Comparison of ENCODE assay signal across 23 mouse cellular contexts in genomic region chr14:79280456-79280855, GRCm38 (mm10). TPM values are rescaled to one million over a fixed set of nuclear protein-coding genes. Genes with fewer than 3 reads are reported as not detected.
DNase-seq lines count a peak whose midpoint lies in the region; ATAC-seq and TF ChIP-seq lines count a peak whose summit lies in the region.
"Had no signal": no experiment of that assay in that cellular context is flagged by ENCODE, and none has a peak within 500 bp of the region (broad histone marks: within the 10 kb centered on the region; RNA-seq: fewer than 3 reads in every experiment).

No protein-coding gene starts in this region.

- ATAC-seq in stomach, postnatal 0 days (ENCODE audit: low FRiP score, low TSS enrichment) = no peak
- ATAC-seq: forebrain, embryonic 15.5 days; intestine, postnatal 0 days had no signal

- no peak for TF ChIP-seq POLR2A in spleen, adult 2 months (IDR thresholded peaks at IDR 0.05; ENCODE audit: low read depth, low read length)

- H3K27ac ChIP-seq in gastrocnemius, adult 2 months = peak overlapping the region; percentile 82
- peak overlapping the region; percentile 61; the same call in 1 of the 2 replicates for H3K27ac ChIP-seq in spleen, adult 2 months (ENCODE audit: insufficient read depth, low read length)
- H3K27ac ChIP-seq in stomach, postnatal 0 days (replicated peaks) = peak overlapping the region; percentile 53
- H3K27ac ChIP-seq: forebrain, embryonic 15.5 days; limb, embryonic 10.5 days; liver, embryonic 15.5 days; midbrain, embryonic 10.5 days had no signal

- no peaks in the 10 kb centered on the region for H3K9me3 ChIP-seq in stomach, postnatal 0 days (ENCODE audit: control insufficient read depth, low read length)
- H3K9me3 ChIP-seq: forebrain, embryonic 15.5 days; G1E; limb, embryonic 10.5 days; liver, embryonic 15.5 days had no signal

- H3K9ac ChIP-seq in stomach, postnatal 0 days (ENCODE audit: low read length) = no peak overlapping the region
- H3K9ac ChIP-seq: forebrain, embryonic 15.5 days; liver, embryonic 15.5 days had no signal

- no peak for DNase-seq in gastrocnemius, adult 2 months
- no peak for DNase-seq in gastrocnemius, postnatal 25 days
- no peak for DNase-seq in spleen, adult 2 months (ENCODE audit: low read depth in 1 of 2, low spot score in 2 of 2)
- DNase-seq in spleen, postnatal 14 days (ENCODE audit: low spot score in 2 of 2) = no peak
- DNase-seq in stomach, postnatal 0 days (ENCODE audit: low spot score) = no peak
- no peak for DNase-seq in adrenal gland, postnatal 10 days
- DNase-seq in layer of hippocampus, postnatal 10 days (ENCODE audit: low spot score in 2 of 2) = no peak
- DNase-seq in liver = no peak
- DNase-seq: adrenal gland, postnatal 25 days; cerebellum, postnatal 14 days had no signal

- H3K4me3 ChIP-seq in gastrocnemius, adult 2 months = no peak overlapping the region
- no peak overlapping the region for H3K4me3 ChIP-seq in spleen, adult 2 months (ENCODE audit: extremely low read depth, insufficient read depth, insufficient read length)
- no peak overlapping the region for H3K4me3 ChIP-seq in stomach, postnatal 0 days (ENCODE audit: low read depth, low read length)
- H3K4me3 ChIP-seq: forebrain, embryonic 15.5 days; limb, embryonic 10.5 days; liver, embryonic 15.5 days; midbrain, embryonic 10.5 days; myocyte had no signal

- no peak overlapping the region for H3K4me2 ChIP-seq in stomach, postnatal 0 days (replicated peaks; ENCODE audit: low read depth)
- H3K4me2 ChIP-seq: forebrain, embryonic 15.5 days; heart, embryonic 11.5 days; liver, embryonic 15.5 days had no signal

- TF ChIP-seq EP300 in stomach, postnatal 0 days (optimal IDR thresholded peaks at IDR 0.05) = no peak

- WGBS in spleen, adult 2 months = 24% methylated on average over 9 of the region's 9 CpGs
- WGBS in stomach, postnatal 0 days = 86% methylated on average over 9 of the region's 9 CpGs

- no peaks in the 10 kb centered on the region for H3K27me3 ChIP-seq in spleen, adult 2 months (ENCODE audit: control insufficient read depth, insufficient read depth, low read length)
- H3K27me3 ChIP-seq in stomach, postnatal 0 days (ENCODE audit: control insufficient read depth, insufficient read depth, low read length) = no peaks in the 10 kb centered on the region
- H3K27me3 ChIP-seq: forebrain, embryonic 15.5 days; liver, embryonic 15.5 days had no signal

- peaks cover 3% of the 10 kb centered on the region; the same call in 1 of the 2 replicates for H3K4me1 ChIP-seq in spleen, adult 2 months (ENCODE audit: control insufficient read depth, insufficient read depth, insufficient read length)
- no peaks in the 10 kb centered on the region for H3K4me1 ChIP-seq in stomach, postnatal 0 days (replicated peaks; ENCODE audit: control insufficient read depth, insufficient read depth)
- H3K4me1 ChIP-seq: forebrain, embryonic 15.5 days had no signal

- intact Hi-C loops in gastrocnemius, adult 2 months (cut with DNase I) = no loop called here

- no peaks in the 10 kb centered on the region for H3K36me3 ChIP-seq in spleen, adult 2 months (ENCODE audit: control insufficient read depth, insufficient read depth, low read length)
- no peaks in the 10 kb centered on the region for H3K36me3 ChIP-seq in stomach, postnatal 0 days (ENCODE audit: control insufficient read depth, insufficient read depth, low read length)
- H3K36me3 ChIP-seq: forebrain, embryonic 15.5 days; G1E; limb, embryonic 10.5 days; liver, embryonic 15.5 days; midbrain, embryonic 10.5 days had no signal

- no peak for TF ChIP-seq CTCF in gastrocnemius, adult 2 months (IDR thresholded peaks at IDR 0.05)
- no peak for TF ChIP-seq CTCF in spleen, adult 2 months (IDR thresholded peaks at IDR 0.05; ENCODE audit: extremely low read depth, insufficient read depth, insufficient read length, insufficient replicate concordance)
- no peak for TF ChIP-seq CTCF in stomach, postnatal 0 days (IDR thresholded peaks at IDR 0.05; ENCODE audit: low read depth)

RNA-seq across cellular contexts. Expression of gene Rgcc, which starts 21.0 kb away (rescaled TPM):
- total RNA-seq in gastrocnemius, adult 2 months (2021) = 10 to 100 TPM; 46.9 to 78.3 TPM
- total RNA-seq in gastrocnemius, postnatal 25 days (2021) = 10 to 100 TPM; 35.0 to 36.2 TPM
- polyA plus RNA-seq in spleen, adult 2 months (2012; rRNA removed) = 57.6 and 94.0 TPM in 2 replicates
- polyA plus RNA-seq in stomach, postnatal 0 days (2015; fragmentation: Nextera tagmentation; extraction: Ambion mirVana) = 40.0 and 45.4 TPM in 2 replicates
- 100 to 1,000 TPM; 154 to 227 TPM for total RNA-seq in adrenal gland, postnatal 10 days (2021)
- 10 to 100 TPM; 37.3 to 45.2 TPM for total RNA-seq in layer of hippocampus, postnatal 10 days (2021)
- total RNA-seq: G1E had no signal
- polyA plus RNA-seq: G1E had no signal

RNA-seq across cellular contexts. Expression of gene Zfp957, which starts 33.3 kb away (rescaled TPM):
- not detected for total RNA-seq in gastrocnemius, adult 2 months (2021)
- not detected for total RNA-seq in gastrocnemius, postnatal 25 days (2021)
- polyA plus RNA-seq in spleen, adult 2 months (2012; rRNA removed) = not detected in 2 replicates
- polyA plus RNA-seq in stomach, postnatal 0 days (2015; fragmentation: Nextera tagmentation; extraction: Ambion mirVana) = not detected in 2 replicates
- not detected for total RNA-seq in adrenal gland, postnatal 10 days (2021)
- total RNA-seq in layer of hippocampus, postnatal 10 days (2021) = not detected
- total RNA-seq: adrenal gland, postnatal 25 days; G1E; gastrocnemius, adult 18-20 months; layer of hippocampus, postnatal 14 days had no signal
- polyA plus RNA-seq: embryonic facial prominence, embryonic 14.5 days; forebrain, embryonic 15.5 days; G1E; heart, embryonic 11.5 days; hindbrain, embryonic 11.5 days; intestine, postnatal 0 days; limb, embryonic 10.5 days; liver, embryonic 15.5 days; midbrain, embryonic 10.5 days; myocyte; stomach, embryonic 16.5 days had no signal
